Mouse (Mus musculus): ENCODE measurements around the gene Agap1. TPM values are rescaled to one million over a fixed set of nuclear protein-coding genes. Genes with fewer than 3 reads are reported as not detected.

The Agap1 gene
- polyA plus RNA-seq, 1 experiment from 2014 or later = 42.6 TPM

DNA sequence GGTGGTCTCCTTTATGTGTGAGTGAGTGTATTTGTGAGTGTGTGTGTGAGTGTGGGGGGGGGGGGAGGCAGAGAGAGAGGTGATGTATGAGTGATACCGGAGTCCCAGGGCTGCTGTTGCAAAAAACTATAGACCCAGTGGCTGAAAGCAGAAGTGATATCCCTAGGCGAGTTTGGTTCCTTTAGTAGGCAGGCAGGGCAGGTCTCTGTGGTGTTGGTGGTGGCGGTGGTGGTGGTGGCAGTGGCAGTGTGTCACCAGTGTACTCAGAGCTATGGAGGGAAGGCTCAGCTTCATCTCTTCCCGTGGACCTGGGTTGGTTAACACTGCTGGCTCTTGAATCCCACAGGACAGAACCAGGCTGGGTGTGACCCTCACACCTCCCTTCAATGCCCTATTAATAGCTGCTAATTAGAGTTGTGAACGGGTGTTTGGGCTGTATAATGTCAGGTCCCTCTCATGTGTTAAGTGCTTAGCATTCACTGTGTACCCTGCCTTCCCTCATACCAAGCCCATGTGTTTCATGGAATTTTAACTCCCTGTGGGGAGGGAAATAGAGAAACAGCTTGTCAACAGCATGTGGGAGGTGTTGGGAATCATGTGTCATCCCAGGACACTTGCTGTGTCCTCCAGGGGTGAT is 158.7 kb downstream of the Agap1 start:
- Histone ChIP-seq H3K27ac (replicated peaks) (no peak overlapping the region), H3K4me1 (peaks cover 4% of the 10 kb centered on the region; the same call in 1 of the 2 replicates), H3K4me3 (replicated peaks) (no peak overlapping the region), H3K27me3 (replicated peaks) (no peaks in the 10 kb centered on the region), H3K4me2 (no peak overlapping the region), H3K36me3 (peaks cover 40% of the 10 kb centered on the region), H3K9me3 (replicated peaks) (no peaks in the 10 kb centered on the region; the same call in 1 of the 2 replicates), H3K9ac (replicated peaks) (no peak overlapping the region)
- ATAC-seq (ENCODE audit: low FRiP score) = no peak
- 71% methylated on average over 5 of the region's 5 CpGs for WGBS

DNA sequence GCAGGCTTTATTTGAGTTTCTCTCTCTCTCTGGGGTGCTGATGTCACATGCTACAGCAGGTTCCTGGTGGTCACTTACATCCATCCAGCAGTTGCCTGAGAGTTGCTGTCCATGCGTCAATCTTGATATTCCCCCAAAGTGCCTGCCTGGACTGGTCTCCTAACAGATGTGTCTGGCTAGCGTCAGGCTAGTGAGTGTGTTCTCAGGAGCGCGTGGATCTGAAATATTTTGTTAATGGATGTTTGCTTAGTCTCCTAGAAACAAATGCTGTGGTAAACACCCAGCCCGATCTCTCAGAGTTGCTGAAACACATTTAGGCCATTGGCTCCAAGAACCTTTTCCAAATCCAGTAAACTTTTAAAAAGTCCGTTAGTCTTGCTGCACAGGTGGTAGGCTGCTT is 161.9 kb downstream of the Agap1 start:
- H3K36me3 ChIP-seq = peaks cover 22% of the 10 kb centered on the region
- 79% methylated on average over 6 of the region's 6 CpGs for WGBS
- no peak for ATAC-seq (ENCODE audit: low FRiP score)
- no peak overlapping the region for H3K27ac ChIP-seq (replicated peaks)
- H3K9me3 ChIP-seq (replicated peaks) = no peaks in the 10 kb centered on the region; the same call in 1 of the 2 replicates
- H3K9ac ChIP-seq (replicated peaks) = no peak overlapping the region
- H3K4me1 ChIP-seq = peaks cover 3% of the 10 kb centered on the region; the same call in 1 of the 2 replicates
- H3K4me3 ChIP-seq (replicated peaks) = no peak overlapping the region
- H3K27me3 ChIP-seq (replicated peaks) = no peaks in the 10 kb centered on the region
- no peak overlapping the region for H3K4me2 ChIP-seq

DNA sequence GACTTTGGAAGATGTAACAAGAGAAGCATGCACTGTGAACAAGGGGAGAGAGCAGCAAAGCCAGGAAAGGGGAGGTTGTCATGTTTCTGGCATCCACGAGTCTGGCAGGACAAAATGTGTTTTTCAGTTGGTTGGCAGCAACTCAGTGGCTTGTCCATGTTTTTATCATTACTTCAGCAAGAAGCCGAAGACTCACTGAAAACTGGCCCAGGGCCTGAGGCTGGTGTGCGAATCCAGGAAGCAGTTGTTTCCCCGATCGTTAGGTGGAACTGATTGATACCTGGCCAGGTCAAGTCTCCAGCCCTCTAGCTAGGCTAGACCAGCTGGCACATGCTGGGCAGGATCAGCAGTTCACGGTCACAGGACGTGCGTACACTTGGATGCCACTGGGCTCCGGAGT is 162.7 kb downstream of the Agap1 start:
- no peak for ATAC-seq (ENCODE audit: low FRiP score)
- Histone ChIP-seq H3K4me3 (replicated peaks) (no peak overlapping the region), H3K27me3 (replicated peaks) (no peaks in the 10 kb centered on the region), H3K27ac (replicated peaks) (no peak overlapping the region), H3K4me2 (no peak overlapping the region), H3K9me3 (replicated peaks) (no peaks in the 10 kb centered on the region), H3K4me1 (peaks cover 8% of the 10 kb centered on the region), H3K36me3 (peaks cover 15% of the 10 kb centered on the region; the same call in 1 of the 2 replicates), H3K9ac (replicated peaks) (no peak overlapping the region)
- WGBS = 91% methylated on average over 9 of the region's 9 CpGs

DNA sequence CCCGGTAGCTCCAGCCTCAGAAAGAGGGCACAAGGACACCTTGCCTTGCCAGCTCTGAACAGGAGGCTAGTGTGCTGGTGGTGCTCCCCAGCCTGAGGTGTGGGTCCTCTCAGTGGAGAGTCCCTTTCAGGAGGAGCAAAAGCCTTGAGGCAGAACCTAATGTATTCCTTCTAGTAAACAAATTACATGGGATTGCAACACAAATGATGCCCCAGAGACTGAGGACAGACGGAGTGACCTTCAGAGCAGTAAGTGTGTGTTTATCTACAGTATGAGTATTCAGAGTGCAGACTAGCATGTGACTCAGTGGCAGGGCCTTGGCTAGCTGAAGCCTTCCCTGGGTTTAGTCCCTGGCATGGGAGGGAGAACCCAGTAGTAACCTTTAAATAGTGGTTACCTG is 165.4 kb downstream of the Agap1 start:
- no peak for ATAC-seq (ENCODE audit: low FRiP score)
- no peak overlapping the region; the same call in 1 of the 2 replicates for H3K27ac ChIP-seq (replicated peaks)
- no peak overlapping the region for H3K4me3 ChIP-seq (replicated peaks)
- H3K9ac ChIP-seq (replicated peaks) = no peak overlapping the region
- H3K4me1 ChIP-seq = peaks cover 9% of the 10 kb centered on the region
- H3K9me3 ChIP-seq (replicated peaks) = no peaks in the 10 kb centered on the region
- 0 out of 2 replicates have a peak, but pooled peaks cover 12% of the 10 kb centered on the region for H3K36me3 ChIP-seq
- no peaks in the 10 kb centered on the region for H3K27me3 ChIP-seq (replicated peaks)
- H3K4me2 ChIP-seq = no peak overlapping the region
- WGBS = 66% methylated on average over 2 of the region's 2 CpGs

DNA sequence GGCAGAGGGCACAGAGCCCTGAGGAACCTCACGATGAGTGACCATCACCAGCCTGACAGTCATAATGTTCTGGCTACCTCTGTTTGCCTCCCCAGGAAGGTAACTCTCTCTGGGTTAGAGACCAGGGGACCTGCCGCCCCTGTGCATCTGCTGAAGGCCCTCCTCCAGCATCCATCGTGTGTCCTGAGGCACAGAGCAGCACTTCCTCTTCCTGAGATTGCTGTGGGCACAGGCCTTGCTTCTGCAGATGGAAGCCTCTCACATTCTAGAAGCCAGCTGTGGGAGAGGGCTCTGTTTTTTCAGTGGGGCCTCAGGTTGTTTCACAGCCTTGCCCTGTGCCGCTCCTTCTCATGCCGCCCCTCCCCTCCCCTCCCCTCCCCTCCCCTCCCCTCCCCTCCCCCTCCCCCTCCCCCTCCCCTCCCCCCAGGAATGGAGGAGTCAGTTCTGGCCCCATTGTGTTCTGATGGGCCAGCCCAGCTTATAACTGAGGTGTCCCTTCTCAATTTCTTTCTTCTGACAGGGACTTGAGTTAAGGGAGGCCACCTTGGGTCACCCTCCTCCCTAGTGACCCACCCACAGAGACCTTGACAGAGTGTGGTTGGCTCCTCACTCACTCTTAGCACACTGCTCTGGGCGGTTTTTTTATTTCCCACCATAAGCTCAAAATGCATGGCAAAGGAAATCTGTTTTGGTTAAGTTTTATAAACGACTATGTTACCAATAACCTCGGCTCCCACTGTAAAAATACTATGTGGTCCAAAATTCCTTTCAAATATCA is 166.6 kb downstream of the Agap1 start:
- Histone ChIP-seq H3K9me3 (replicated peaks) (no peaks in the 10 kb centered on the region), H3K27ac (replicated peaks) (no peak overlapping the region), H3K4me1 (peaks cover 9% of the 10 kb centered on the region), H3K9ac (replicated peaks) (no peak overlapping the region), H3K36me3 (0 out of 2 replicates have a peak, but pooled peaks cover 12% of the 10 kb centered on the region), H3K4me2 (no peak overlapping the region), H3K27me3 (replicated peaks) (no peaks in the 10 kb centered on the region), H3K4me3 (replicated peaks) (no peak overlapping the region)
- WGBS = 62% methylated on average over 8 of the region's 8 CpGs
- no peak for ATAC-seq (ENCODE audit: low FRiP score)

DNA sequence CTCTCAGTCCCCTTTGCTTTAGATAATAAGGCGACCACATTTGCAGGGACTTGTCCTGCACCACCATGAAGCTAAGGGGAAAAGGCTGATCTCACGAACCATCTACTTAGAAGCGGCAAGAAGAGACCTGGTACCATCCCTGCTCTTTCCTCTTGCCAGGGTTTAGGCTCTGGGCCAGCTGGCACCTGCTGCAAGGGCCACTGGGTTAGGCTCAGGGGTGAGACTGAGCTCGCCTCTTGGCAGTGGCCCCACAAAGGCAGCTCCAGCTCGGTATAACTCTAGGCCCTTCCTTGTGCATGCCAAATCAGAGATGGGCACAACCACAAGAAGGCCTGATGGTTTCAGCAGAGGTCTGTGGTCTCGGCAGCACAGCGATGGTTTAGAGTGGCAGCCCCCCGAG is 167.3 kb downstream of the Agap1 start:
- H3K9ac ChIP-seq (replicated peaks) = no peak overlapping the region
- no peak overlapping the region for H3K4me2 ChIP-seq
- H3K36me3 ChIP-seq = 0 out of 2 replicates have a peak, but pooled peaks cover 12% of the 10 kb centered on the region
- H3K4me3 ChIP-seq (replicated peaks) = no peak overlapping the region
- H3K9me3 ChIP-seq (replicated peaks) = no peaks in the 10 kb centered on the region
- 81% methylated on average over 8 of the region's 8 CpGs for WGBS
- no peak overlapping the region for H3K27ac ChIP-seq (replicated peaks)
- H3K4me1 ChIP-seq = peaks cover 11% of the 10 kb centered on the region
- no peaks in the 10 kb centered on the region for H3K27me3 ChIP-seq (replicated peaks)
- ATAC-seq (ENCODE audit: low FRiP score) = no peak

DNA sequence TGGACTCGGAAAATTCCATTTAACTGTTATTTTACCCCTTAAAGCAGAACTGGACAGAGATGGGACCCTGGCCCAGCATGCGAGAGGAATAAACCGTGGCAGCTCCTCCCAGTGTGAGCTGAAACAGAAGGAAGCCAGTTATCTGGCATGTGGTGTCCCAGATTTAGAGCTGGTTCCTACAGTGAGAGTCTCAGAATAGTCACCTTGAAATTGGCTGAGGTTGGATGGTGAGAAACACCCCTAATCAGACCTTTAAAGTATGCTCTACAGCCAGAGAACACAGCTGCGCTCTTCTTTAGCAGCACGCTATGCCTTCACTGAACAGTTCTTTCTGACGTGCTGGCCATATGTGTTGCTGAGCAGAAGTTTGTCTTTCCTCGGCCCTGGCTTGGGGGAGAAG is 168.2 kb downstream of the Agap1 start:
- H3K27ac ChIP-seq (replicated peaks) = no peak overlapping the region
- H3K27me3 ChIP-seq (replicated peaks) = no peaks in the 10 kb centered on the region
- H3K36me3 ChIP-seq = 0 out of 2 replicates have a peak, but pooled peaks cover 8% of the 10 kb centered on the region
- no peak overlapping the region for H3K4me3 ChIP-seq (replicated peaks)
- WGBS = 84% methylated on average over 7 of the region's 7 CpGs
- H3K4me2 ChIP-seq = no peak overlapping the region
- H3K9me3 ChIP-seq (replicated peaks) = no peaks in the 10 kb centered on the region
- no peak overlapping the region for H3K9ac ChIP-seq (replicated peaks)
- H3K4me1 ChIP-seq = peaks cover 17% of the 10 kb centered on the region
- no peak for ATAC-seq (ENCODE audit: low FRiP score)

DNA sequence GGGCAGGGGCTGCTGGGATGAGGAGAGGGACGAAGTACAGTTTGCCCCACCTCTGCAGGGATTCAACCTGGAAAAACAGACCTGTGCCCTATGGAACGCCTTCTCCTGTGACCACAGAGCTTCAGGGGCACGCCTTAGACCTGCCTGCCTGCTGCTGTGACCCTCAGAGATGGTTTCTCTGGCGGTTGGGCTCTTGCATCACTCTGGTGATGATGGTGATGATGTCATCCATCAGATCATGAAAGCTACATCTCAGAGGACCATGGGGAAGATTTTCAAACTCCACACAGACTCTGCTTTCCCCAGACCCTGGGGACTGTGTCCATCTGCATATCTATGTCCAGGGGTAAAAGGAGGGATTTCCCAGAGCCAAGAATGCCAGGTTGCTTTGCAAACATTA is 170.7 kb downstream of the Agap1 start:
- WGBS = 95% methylated on average over 4 of the region's 4 CpGs
- Histone ChIP-seq H3K4me2 (no peak overlapping the region), H3K4me3 (replicated peaks) (no peak overlapping the region), H3K4me1 (peaks cover 17% of the 10 kb centered on the region), H3K27me3 (replicated peaks) (no peaks in the 10 kb centered on the region), H3K27ac (replicated peaks) (no peak overlapping the region), H3K9ac (replicated peaks) (no peak overlapping the region), H3K36me3 (peaks cover 11% of the 10 kb centered on the region), H3K9me3 (replicated peaks) (no peaks in the 10 kb centered on the region)
- no peak for ATAC-seq (ENCODE audit: low FRiP score)

DNA sequence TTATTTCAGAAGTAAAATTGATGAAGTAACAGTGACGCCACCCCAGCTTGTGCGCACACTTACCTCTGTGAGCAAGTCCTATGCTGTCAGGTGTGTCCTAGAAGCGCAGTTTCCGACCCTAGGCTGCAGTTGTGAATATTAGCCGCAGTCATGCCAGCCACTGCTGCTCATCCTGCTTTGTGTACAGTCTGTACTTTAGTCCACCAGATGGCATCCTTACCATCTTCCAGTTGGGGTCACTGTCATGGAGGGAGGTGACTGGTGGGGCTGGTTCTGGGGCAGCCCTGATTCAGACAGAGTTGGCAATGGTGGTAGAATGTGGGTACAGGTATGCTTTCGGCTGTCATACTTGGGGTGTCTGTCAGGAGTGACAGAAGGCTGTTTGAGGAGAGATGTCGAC is 171.4 kb downstream of the Agap1 start:
- no peaks in the 10 kb centered on the region for H3K27me3 ChIP-seq (replicated peaks)
- no peaks in the 10 kb centered on the region for H3K9me3 ChIP-seq (replicated peaks)
- H3K4me1 ChIP-seq = peaks cover 14% of the 10 kb centered on the region
- peaks cover 16% of the 10 kb centered on the region for H3K36me3 ChIP-seq
- H3K4me3 ChIP-seq (replicated peaks) = no peak overlapping the region
- no peak overlapping the region for H3K9ac ChIP-seq (replicated peaks)
- WGBS = 94% methylated on average over 7 of the region's 7 CpGs
- ATAC-seq (ENCODE audit: low FRiP score) = no peak
- H3K4me2 ChIP-seq = no peak overlapping the region
- no peak overlapping the region for H3K27ac ChIP-seq (replicated peaks)

DNA sequence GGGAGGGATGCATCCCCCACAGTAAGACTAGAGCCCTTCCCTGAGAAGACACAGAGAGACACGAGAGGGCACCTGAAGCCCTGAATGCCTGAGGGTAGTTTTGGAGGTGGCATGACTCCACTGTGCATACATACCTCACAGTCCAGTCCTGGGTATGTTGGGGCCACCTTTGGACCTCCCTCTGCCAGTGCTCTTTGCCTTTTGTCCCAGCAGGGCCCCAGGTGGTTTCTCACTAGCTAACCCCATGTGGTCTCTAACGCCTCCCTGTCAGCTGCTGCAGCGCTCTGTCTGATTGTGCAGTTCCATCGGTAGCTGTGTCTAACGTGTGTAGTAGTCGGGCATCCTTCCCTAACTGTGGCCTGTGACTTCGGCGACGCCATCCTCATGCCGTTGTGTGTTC is 172.3 kb downstream of the Agap1 start:
- Histone ChIP-seq H3K36me3 (peaks cover 16% of the 10 kb centered on the region), H3K9me3 (replicated peaks) (no peaks in the 10 kb centered on the region), H3K9ac (replicated peaks) (no peak overlapping the region), H3K27ac (replicated peaks) (peak overlapping the region; percentile 14), H3K4me3 (replicated peaks) (no peak overlapping the region), H3K4me1 (peaks cover 13% of the 10 kb centered on the region), H3K27me3 (replicated peaks) (no peaks in the 10 kb centered on the region), H3K4me2 (no peak overlapping the region)
- WGBS = 44% methylated on average over 10 of the region's 10 CpGs
- ATAC-seq (ENCODE audit: low FRiP score) = no peak

DNA sequence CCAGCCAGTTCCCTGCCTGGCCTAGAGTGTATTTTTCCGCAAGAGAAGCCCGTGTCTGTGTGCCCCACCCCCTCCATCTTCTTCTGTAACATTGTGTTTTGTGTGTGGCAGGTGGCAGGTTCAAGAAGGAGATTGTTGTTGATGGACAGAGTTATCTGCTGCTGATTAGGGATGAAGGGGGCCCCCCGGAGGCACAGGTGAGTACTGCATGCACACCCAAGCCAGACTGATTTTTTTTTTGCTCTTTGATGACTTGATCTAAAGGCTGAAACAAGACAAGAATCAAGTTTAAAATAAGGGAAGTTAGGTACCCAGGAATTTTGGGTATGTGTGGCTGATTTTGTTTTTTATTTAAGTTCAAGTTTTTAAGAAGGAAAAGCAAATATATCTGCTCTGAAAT is 173.0 kb downstream of the Agap1 start:
- WGBS = 45% methylated on average over 3 of the region's 3 CpGs
- peaks cover 8% of the 10 kb centered on the region for H3K4me1 ChIP-seq
- H3K4me2 ChIP-seq = no peak overlapping the region
- H3K9me3 ChIP-seq (replicated peaks) = no peaks in the 10 kb centered on the region
- H3K9ac ChIP-seq (replicated peaks) = no peak overlapping the region
- H3K4me3 ChIP-seq (replicated peaks) = no peak overlapping the region
- no peaks in the 10 kb centered on the region for H3K27me3 ChIP-seq (replicated peaks)
- ATAC-seq (ENCODE audit: low FRiP score) = no peak
- H3K27ac ChIP-seq (replicated peaks) = peak overlapping the region; percentile 14; the same call in 1 of the 2 replicates
- H3K36me3 ChIP-seq = peaks cover 16% of the 10 kb centered on the region

DNA sequence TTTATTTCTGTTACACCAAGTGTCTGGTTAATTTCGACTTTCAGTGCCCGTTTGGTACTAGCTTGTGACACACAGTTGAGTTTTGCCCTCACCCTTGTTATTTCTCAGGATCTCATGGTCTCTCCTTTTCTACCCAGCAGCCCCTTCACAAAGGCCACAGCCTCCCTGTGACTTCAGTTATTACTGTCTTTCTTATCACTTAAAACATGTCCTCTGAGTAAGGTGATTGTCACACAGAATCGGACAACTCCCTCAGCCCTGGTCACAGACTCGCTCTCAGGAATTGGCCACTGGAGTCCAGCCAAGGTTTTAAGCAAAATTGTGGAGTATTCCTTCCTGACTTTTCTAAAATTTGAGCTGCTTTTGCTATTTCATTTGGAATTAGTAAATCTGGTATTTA is 176.2 kb downstream of the Agap1 start:
- H3K9ac ChIP-seq (replicated peaks) = no peak overlapping the region
- no peak overlapping the region for H3K4me3 ChIP-seq (replicated peaks)
- H3K36me3 ChIP-seq = peaks cover 35% of the 10 kb centered on the region
- WGBS = 86% methylated on average over 4 of the region's 4 CpGs
- H3K9me3 ChIP-seq (replicated peaks) = no peaks in the 10 kb centered on the region
- ATAC-seq (ENCODE audit: low FRiP score) = no peak
- no peak overlapping the region for H3K4me2 ChIP-seq
- peaks cover 8% of the 10 kb centered on the region for H3K4me1 ChIP-seq
- H3K27ac ChIP-seq (replicated peaks) = no peak overlapping the region
- no peaks in the 10 kb centered on the region for H3K27me3 ChIP-seq (replicated peaks)

Data from neural tube, embryonic 15.5 days (tissue).